Mouse (Mus musculus): Measurements from ENCODE around the gene 2700049A03Rik. TPM values are rescaled to one million over a fixed set of nuclear protein-coding genes. Genes with fewer than 3 reads are reported as not detected.
A peak's percentile ranks its signal among the peaks of the same experiment; 100 is the strongest.
"Not testable (repeated sequence)": the region's sequence is repeated elsewhere in the genome, so short reads cannot be mapped to it uniquely, and the experiment has no call there.

2700049A03Rik gene
- total RNA-seq (2021), result 1 to 10 TPM; 5.7 to 6.6 TPM

DNA sequence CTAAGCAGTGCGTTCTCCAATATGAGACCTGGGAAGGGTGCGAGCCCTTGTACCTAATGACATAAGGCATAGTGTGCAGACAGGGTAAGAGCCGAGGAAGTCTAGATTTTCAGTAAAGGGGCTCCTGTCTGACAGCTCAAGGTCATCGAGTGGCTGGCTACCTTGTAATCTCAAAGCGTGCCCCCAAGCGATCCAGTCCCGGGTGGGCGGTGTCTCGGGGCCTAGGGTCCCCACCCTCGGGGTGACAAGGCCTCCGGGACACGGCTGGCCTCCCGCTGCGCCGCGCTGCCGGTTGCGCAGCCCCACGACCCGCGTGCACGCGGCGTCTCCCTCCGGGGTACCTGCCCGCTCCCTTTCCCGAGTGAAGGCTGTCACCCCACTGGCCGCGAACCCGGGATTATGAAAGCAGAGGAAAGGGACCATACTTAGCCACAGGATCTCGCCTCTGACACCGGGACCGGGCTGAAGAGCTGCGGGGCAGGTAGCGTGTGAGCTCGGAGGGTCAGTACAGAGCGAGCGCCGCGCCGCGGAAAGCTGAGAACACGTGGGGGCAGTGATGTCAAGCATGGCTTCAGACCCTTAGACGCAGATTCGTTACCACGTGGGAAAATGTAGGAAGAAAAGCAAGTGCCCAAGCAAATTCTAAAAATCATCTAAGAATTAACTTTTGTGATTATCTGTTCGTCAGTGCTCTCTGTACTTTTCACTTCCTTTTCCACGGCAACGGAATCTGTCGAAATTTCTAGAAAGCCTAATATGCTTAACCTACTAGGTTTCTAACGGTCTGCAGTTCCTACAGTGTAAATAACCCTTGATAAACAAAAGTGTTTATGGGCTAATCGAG is at the start of gene 2700049A03Rik, which contains the start of gene Timm9:
Gene 2700049A03Rik (plus strand): TSS at position 719 of the 844 bp plus-strand sequence.
Gene Timm9 (minus strand): TSS at position 555 of the 844 bp plus-strand sequence.
- intact Hi-C loops (cut with DNase I), result no loop called here
- peak; percentile 73 to 82 for DNase-seq (ENCODE audit: extremely low spot score in 1 of 2, low spot score in 2 of 2)

DNA sequence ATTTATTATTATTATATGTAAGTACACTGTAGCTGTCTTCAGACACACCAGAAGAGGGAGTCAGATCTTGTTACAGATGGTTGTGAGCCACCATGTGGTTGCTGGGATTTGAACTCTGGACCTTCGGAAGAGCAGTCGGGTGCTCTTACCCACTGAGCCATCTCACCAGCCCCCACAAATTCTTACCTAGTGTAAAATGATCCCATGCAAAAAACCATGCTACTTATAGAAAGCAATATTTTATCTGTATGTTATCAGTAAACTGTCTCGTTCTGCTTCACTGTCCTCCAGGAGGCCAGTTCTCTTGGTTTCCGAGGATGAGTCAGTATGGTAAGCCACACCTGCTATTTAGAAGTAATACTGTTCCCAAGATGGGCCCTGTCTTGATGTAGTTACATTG is 32.4 kb upstream of the 2700049A03Rik start:
- DNase-seq (ENCODE audit: extremely low spot score in 1 of 2, low spot score in 2 of 2); intact Hi-C loops (cut with DNase I): not testable (repeated sequence)

GRCm38 (mm10) chr12:71107216-71107771 is 29.4 kb upstream of the 2700049A03Rik start:
- DNase-seq (ENCODE audit: extremely low spot score in 1 of 2, low spot score in 2 of 2), result no peak
- intact Hi-C loops (cut with DNase I), result no loop called here

DNA sequence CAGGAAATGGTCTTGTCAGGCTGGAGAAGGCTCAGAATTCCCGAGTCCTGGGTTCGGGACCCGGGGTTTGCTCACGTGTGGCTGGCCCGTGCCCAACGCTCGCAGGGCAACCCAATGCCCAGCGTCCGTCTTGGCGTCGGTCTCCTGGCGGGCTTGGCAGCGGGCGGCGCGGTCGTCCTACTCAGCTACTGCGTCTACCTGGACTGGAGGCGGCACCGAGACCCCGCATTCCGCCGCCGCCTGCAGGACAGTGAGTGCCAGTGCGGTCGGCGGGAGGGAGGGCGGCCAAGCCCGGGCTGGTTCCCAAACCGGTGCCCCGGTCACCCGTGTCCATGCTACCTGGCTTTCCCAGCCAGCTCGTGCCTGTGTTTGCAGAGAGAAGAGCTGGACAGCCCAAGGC is 25.3 kb upstream of the 2700049A03Rik start, which contains the start of gene Tomm20l:
Gene Tomm20l (plus strand): TSS at position 98 of the 400 bp plus-strand sequence.
- DNase-seq (ENCODE audit: extremely low spot score in 1 of 2, low spot score in 2 of 2), result peak in 1 of 2 experiments; percentile 49
- intact Hi-C loops (cut with DNase I), result no loop called here

- no peak for DNase-seq (ENCODE audit: extremely low spot score in 1 of 2, low spot score in 2 of 2)
- intact Hi-C loops (cut with DNase I), result no loop called here
Observed at GRCm38 (mm10) chr12:71113074-71113473, 23.6 kb upstream of the 2700049A03Rik start.

- intact Hi-C loops (cut with DNase I), result no loop called here
Observed at GRCm38 (mm10) chr12:71113675-71114288, 22.9 kb upstream of the 2700049A03Rik start.

GRCm38 (mm10) chr12:71116411-71116810 is 20.2 kb upstream of the 2700049A03Rik start:
- intact Hi-C loops (cut with DNase I), result no loop called here
- DNase-seq (ENCODE audit: extremely low spot score in 1 of 2, low spot score in 2 of 2), result no peak

More at GRCm38 (mm10) chr12:71113675-71114288, 22.9 kb upstream of the 2700049A03Rik start:
- DNase-seq (ENCODE audit: extremely low spot score in 1 of 2, low spot score in 2 of 2), result peak; percentile 36 to 75

GRCm38 (mm10) chr12:71122731-71123130 is 13.9 kb upstream of the 2700049A03Rik start:
- intact Hi-C loops (cut with DNase I), result no loop called here
- DNase-seq (ENCODE audit: extremely low spot score in 1 of 2, low spot score in 2 of 2), result no peak

GRCm38 (mm10) chr12:71123286-71123685 is 13.4 kb upstream of the 2700049A03Rik start:
- no peak for DNase-seq (ENCODE audit: extremely low spot score in 1 of 2, low spot score in 2 of 2)
- intact Hi-C loops (cut with DNase I), result no loop called here

DNA sequence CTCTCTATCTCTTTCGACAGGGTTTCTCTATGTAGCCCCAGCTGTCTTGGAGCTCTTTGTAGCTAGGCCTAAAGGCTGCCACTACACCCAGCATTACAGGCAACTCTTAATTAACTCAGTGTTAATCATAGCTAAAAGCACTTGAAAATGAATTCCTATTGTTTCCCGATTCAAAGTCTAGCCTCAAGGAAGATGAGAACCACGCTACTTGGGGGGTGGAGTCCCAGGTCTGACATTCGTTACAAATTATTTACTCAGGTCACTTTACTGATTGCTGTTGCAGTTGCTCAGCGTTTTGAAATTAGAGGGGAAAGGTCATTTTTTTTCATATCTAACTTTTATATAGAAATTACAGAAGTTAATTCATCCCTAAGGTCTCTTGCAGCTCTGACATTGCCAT is 1.1 kb upstream of the 2700049A03Rik start:
- intact Hi-C loops (cut with DNase I), result no loop called here
- no peak for DNase-seq (ENCODE audit: extremely low spot score in 1 of 2, low spot score in 2 of 2)

DNA sequence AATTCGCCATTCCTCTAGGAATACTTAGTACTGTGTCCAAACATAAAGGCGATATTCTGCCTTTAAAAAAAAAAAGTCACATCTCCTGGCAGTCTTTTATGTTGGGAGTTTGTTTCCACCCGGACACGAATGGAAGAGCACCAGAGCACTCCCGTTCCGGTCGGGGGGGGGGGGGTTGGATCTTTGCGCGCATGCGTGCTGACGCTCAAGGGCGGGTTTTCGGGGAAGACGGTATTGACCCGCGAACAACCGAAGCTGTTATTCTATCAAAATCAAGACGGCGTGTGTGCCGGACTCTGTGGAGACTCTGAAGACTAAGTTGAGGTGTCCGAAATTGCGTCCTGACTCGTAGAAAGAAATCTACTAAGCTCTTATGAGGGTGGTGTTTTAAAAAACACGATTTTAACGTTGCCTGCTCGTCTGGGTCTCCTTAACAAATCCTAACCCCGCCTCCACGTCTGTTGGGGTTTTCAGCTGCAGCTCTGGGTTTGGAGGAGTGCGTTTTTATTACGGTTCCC is 385 bp downstream of the 2700049A03Rik start:
- intact Hi-C loops (cut with DNase I), result no loop called here
- DNase-seq (ENCODE audit: extremely low spot score in 1 of 2, low spot score in 2 of 2), result peak; percentile 72 to 90

DNA sequence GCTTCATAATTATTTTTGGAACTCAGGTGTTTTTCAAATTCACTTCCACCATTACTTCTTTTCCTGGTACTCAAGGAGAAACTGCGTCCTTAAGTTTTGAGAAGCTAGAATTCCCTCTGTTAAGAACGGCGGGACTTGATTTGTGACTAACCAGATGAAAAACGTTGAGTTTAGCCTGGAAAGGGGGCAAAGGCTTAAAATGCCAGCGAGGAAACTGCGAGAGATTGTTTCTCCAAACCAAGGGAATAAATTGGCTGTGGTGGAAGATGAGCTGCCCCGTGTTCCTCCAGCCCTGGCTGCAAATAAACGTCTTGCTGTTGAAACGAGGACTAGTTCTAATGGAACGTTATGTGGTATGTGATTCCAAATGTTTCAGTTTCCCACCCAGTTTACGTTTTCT is 1.0 kb downstream of the 2700049A03Rik start:
- intact Hi-C loops (cut with DNase I), result no loop called here
- DNase-seq (ENCODE audit: extremely low spot score in 1 of 2, low spot score in 2 of 2), result no peak

DNA sequence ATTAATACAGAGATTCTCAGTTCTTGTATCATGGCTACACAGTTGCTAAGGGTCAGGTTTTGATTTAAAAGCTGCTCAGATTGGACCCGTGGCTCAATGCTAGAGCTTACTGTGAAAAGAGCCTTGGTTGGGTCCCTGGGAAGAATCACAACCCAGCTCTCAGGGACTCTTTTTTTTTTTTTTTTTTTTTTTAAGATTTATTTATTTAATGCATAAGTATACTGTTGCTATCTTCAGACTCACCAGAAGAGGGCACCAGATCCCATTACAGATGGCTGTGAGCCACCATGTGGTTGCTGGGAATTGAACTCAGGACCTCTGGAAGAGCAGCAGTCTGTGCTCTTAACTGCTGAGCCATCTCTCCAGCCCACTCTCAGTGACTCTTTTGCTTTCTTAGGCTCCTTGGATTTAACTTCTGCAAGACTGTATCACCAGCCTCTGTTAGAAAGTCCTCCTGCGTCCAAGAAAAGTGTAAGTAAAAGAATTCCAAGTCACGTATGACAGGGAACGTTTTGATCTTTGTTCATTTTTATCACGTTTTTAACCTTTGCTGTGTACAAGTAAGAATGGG is 2.7 kb downstream of the 2700049A03Rik start:
- intact Hi-C loops (cut with DNase I), result no loop called here
- DNase-seq (ENCODE audit: extremely low spot score in 1 of 2, low spot score in 2 of 2), result no peak

GRCm38 (mm10) chr12:71141189-71141588 is 4.5 kb downstream of the 2700049A03Rik start:
- intact Hi-C loops (cut with DNase I), result no loop called here
- DNase-seq (ENCODE audit: extremely low spot score in 1 of 2, low spot score in 2 of 2), result no peak

DNA sequence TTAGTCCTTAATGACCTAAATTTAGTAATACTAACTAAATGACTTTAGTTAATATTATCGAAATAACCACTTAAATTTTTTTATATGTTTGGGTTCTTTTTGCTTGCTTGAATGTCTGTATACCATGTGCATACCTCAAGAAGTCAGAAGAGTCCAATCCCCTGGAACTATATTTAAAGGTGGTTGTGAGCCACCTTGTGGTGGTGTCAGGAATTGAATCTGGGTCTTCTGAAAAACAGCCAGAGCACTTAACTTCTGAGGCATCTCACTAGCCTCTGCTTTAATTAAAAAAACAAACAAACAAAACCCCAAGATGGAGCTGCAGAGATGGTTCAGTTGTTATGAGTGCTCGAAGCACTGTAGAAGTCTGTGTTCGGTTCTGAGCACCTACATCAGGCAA is 11.0 kb downstream of the 2700049A03Rik start:
- peak in 1 of 2 experiments; percentile 30 for DNase-seq (ENCODE audit: extremely low spot score in 1 of 2, low spot score in 2 of 2)
- intact Hi-C loops (cut with DNase I), result no loop called here

DNA sequence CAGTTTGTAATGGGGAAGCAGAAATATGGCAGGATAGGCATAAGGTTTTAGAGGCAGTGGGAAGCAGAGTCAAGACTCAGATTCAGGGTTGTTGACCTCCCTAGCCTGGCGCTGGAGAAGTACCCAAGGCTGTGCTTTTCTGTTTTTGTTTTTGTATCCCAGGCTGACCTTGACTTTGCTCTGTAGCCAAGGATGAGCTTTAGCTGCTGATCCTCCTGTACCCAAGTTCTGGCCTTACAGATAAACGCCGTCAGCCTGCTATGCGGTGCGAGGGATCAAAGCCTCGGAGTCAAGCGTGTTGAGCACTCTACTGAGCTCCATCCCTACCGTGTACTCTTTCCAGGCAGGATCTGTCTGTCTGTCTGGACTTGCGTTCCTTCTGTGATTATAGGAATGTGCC is 12.2 kb downstream of the 2700049A03Rik start:
- intact Hi-C loops (cut with DNase I), result no loop called here
- DNase-seq (ENCODE audit: extremely low spot score in 1 of 2, low spot score in 2 of 2), result no peak

DNA sequence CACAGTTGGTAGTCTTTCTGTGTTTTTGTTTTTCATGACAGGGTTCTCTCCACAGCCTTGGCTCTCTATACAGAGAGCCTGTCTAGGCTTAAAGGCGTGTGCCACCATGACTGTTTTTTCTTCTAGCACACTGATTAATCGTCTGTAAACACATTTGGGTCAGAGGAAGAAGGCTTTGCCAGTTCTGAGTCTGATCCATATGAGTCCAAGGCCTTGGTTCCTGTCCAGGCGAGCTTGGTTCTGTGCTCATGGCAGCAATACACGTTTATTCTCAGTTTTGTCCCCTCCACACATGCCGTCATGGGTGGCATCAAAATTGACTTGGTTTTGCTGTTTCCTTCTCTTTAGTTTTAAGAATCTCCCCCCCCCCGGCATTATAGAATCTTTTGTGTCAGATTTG is 12.8 kb downstream of the 2700049A03Rik start:
- intact Hi-C loops (cut with DNase I), result no loop called here
- DNase-seq (ENCODE audit: extremely low spot score in 1 of 2, low spot score in 2 of 2), result no peak

DNA sequence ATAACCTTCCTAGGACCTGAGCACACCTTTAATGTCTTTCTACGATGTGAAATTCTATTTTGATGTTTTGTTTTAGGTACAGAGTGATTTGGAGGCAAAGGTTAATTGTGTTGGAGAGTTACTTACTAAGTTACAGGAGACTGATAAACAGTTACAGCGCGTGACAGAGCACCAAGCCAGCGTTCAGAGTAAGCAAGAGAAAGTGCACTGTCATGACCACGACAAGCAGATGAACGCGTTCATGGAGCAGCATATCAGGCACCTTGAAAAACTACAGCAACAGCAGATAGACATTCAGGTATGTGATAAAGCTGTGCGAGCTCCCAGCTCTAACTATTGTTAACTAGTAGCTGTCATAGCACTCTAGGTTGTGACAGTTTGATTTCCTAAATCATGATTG is 13.5 kb downstream of the 2700049A03Rik start:
- DNase-seq (ENCODE audit: extremely low spot score in 1 of 2, low spot score in 2 of 2), result no peak
- intact Hi-C loops (cut with DNase I), result no loop called here

DNA sequence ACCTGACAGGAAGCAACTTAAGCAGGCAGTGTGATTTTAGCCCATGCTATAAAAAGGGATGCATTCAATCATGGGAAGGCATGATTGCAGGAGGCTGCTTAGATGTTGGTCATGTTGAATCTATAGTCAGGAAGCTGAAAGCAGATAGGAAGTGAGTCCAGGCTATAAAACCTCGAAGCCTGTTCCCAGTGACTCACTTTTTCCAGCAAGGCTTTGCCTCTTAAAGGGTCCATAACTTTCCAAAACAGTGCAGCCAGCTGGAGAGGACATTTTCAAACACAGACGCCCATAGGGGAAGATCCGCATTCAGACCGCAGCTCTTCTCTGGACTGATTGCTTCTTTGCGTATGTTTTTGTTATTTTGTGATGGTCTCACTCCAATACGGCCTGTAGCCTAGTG is 18.3 kb downstream of the 2700049A03Rik start:
- intact Hi-C loops (cut with DNase I), result no loop called here
- DNase-seq (ENCODE audit: extremely low spot score in 1 of 2, low spot score in 2 of 2), result no peak

Data from left cerebral cortex, postnatal 10 days (tissue).